Mouse (Mus musculus) bone marrow macrophage, adult 2 months (primary cell): ENCODE results near the gene Ggt5.

ENCODE experiments used
- CTCF ChIP-seq: IDR thresholded peaks from 2 replicates; pipeline ENCODE4 v1.5.1; 2012; ENCODE audit warnings: low read depth, mild to moderate bottlenecking, low read length, moderate library complexity
- POLR2A ChIP-seq: IDR thresholded peaks from 2 replicates; pipeline ENCODE4 v1.6.1; 2012; ENCODE audit warnings: mild to moderate bottlenecking, low read depth, low read length, borderline replicate concordance

DNA sequence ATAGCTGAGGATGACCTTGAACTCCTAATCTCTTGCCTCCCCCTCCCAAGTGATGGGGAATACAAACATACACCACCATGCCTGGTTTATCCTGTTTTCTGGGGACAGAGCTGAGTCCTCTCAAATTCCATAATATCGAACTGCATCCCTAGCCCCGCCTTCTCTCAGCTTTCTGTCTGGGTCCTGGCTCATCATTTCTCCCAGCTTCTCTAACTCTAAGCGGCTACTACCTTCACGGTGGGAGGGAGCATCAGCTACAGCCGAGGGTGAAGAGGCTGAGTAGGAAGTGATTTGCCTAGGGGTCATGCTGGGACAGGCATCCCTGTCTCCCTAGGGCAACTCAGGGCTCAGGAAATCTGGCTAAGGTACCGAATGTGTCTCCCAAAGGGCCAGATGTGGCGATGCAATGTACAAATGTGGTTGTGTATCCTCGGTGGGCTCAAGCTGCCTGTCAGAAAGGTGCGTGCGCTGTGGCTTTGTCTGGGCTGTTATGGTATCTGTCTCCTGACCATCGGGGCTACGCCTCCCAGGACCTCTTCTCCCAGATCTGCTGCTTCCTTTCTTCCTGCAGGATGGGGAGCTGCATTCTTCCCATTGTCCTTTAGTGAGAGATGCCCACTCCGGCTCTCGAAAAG, 30.0 kb upstream of the Ggt5 start:
- TF ChIP-seq CTCF (no peak), POLR2A (no peak)
